Mouse (Mus musculus) liver, embryonic 14.5 days (tissue): ENCODE measurements around the gene Rdh7. TPM values are rescaled to one million over a fixed set of nuclear protein-coding genes. Genes with fewer than 3 reads are reported as not detected.
"Not testable (repeated sequence)": the region's sequence is repeated elsewhere in the genome, so short reads cannot be mapped to it uniquely, and the experiment has no call there.

Experiments used
- ATAC-seq: fragments of 200-750 bp; cut with Nextera tagmentation; 2 replicates; pipeline ENCODE4 v1.8.0; 2017; ENCODE audit warnings: moderate number of reproducible peaks, mild to moderate bottlenecking, moderate library complexity; ENCODE audit not compliant: insufficient read depth
- DNase-seq, 3 experiments: peaks; one replicate each; pipeline ENCODE4 v3.0.0-alpha.2; 2012 to 2013; ENCODE audit warnings: low read depth in 3 of 3, low spot score in 3 of 3
- H3K27ac ChIP-seq: fragments of 300-500 bp; sonication (generic); 2 replicates; pipeline ENCODE4 v1.5.1; 2014; ENCODE audit warnings: moderate library complexity, mild to moderate bottlenecking, control low read depth, inconsistent platforms
- H3K27me3 ChIP-seq: fragments of 300-500 bp; sonication (generic); 2 replicates; pipeline ENCODE4 v1.6.1; 2014; ENCODE audit warnings: mild to moderate bottlenecking, low read length, moderate library complexity; ENCODE audit not compliant: control insufficient read depth, insufficient read depth
- H3K36me3 ChIP-seq: fragments of 300-500 bp; sonication (generic); replicated peaks from 2 replicates; pipeline ENCODE4 v1.6.1; 2014; ENCODE audit warnings: low read depth; ENCODE audit not compliant: control insufficient read depth, insufficient read depth
- H3K4me1 ChIP-seq, 2 experiments: fragments of 200-500 bp in 1 of 2; fragments of 300-500 bp in 1 of 2; sonication (generic) in 1 of 2; replicated peaks; 2 replicates each; pipeline ENCODE4 v1.6.1; 2012 to 2014; ENCODE audit warnings: antibody characterized with exemption in 1 of 2, inconsistent platforms in 1 of 2, low read length in 1 of 2; ENCODE audit not compliant: control insufficient read depth in 2 of 2, insufficient read depth in 2 of 2
- H3K4me2 ChIP-seq: fragments of 300-500 bp; sonication (generic); 2 replicates; pipeline ENCODE4 v1.6.1; 2014; ENCODE audit warnings: low read depth, mild to moderate bottlenecking, control low read depth, moderate library complexity
- H3K4me3 ChIP-seq, 2 experiments: fragments of 200-500 bp in 1 of 2; fragments of 300-500 bp in 1 of 2; sonication (generic) in 1 of 2; 2 replicates each; pipeline ENCODE4 v1.5.1; 2012 to 2014; ENCODE audit warnings: low read depth in 2 of 2, low read length in 2 of 2, mild to moderate bottlenecking in 2 of 2, control low read depth in 1 of 2, inconsistent platforms in 1 of 2, moderate library complexity in 1 of 2; ENCODE audit not compliant: insufficient read depth in 1 of 2
- H3K9ac ChIP-seq: fragments of 300-500 bp; sonication (generic); replicated peaks from 2 replicates; pipeline ENCODE4 v1.6.1; 2014; ENCODE audit warnings: mild to moderate bottlenecking, control low read depth, moderate library complexity
- H3K9me3 ChIP-seq: fragments of 300-500 bp; sonication (generic); 2 replicates; pipeline ENCODE4 v1.6.1; 2016; ENCODE audit warnings: low read length, mixed read lengths; ENCODE audit not compliant: control insufficient read depth
- CTCF ChIP-seq: IDR thresholded peaks from 2 replicates; pipeline ENCODE4 v1.5.1; 2016; ENCODE audit warnings: antibody characterized with exemption, low read depth, control low read depth
- EP300 ChIP-seq: IDR thresholded peaks from 2 replicates; pipeline ENCODE4 v1.6.1; 2016; ENCODE audit warnings: antibody characterized with exemption, low read depth
- WGBS: fragments of 180-500 bp; shearing (Covaris S2); extraction: QIAGEN DNeasy Blood & Tissue Kit; methylation state at CpG from one replicate; pipeline ENCODE4 v1.1.7; 2014; ENCODE audit not compliant: insufficient replicate concordance; 5-methylcytosine and 5-hydroxymethylcytosine counted together
- polyA plus RNA-seq, 2 experiments: library from polyadenylated mRNA; depleted of rRNA in 1 of 2; stranded (reverse) in 1 of 2; unstranded in 1 of 2; fragments of >200 nt; fragmentation: Nextera tagmentation in 1 of 2; extraction: Ambion mirVana in 1 of 2; gene quantifications; 2 replicates each; pipeline versions ENCODE4 v1.2.1 to v1.2.3; 2012 to 2014

The Rdh7 gene
- polyA plus RNA-seq, 2 experiments, result 1.1 to 1.9 TPM

DNA sequence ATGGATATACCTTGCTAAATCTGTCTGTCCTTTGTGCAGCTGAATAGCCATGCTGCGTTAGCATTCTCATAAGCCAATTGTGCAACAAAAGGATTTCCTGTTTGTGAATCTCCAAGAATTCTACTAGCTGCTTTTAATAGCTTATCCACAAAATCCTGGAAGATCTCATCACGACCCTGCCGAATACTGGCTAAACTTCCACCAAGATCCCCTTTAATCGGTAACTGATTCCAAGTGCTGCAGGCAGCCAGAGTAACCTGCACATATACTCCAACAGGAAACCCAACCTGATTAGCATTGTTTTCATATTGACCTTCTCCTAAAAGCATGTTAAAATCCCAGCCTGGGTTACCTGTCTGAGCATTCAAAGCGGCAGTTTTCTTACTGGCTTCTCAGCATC is 53.3 kb downstream of the Rdh7 start:
- ATAC-seq, result no peak
- H3K27ac ChIP-seq, result no peak overlapping the region
- no peaks in the 10 kb centered on the region for H3K4me1 ChIP-seq
- no peak overlapping the region for H3K4me3 ChIP-seq
- TF ChIP-seq EP300, result no peak
- TF ChIP-seq CTCF, result no peak
- H3K9me3 ChIP-seq, result no peaks in the 10 kb centered on the region
- H3K27me3 ChIP-seq, result no peaks in the 10 kb centered on the region
- no peak overlapping the region for H3K4me2 ChIP-seq
- DNase-seq, result no peak
- WGBS, result 62% methylated on average over 5 of the region's 5 CpGs
- H3K9ac ChIP-seq, result no peak overlapping the region
- no peaks in the 10 kb centered on the region for H3K36me3 ChIP-seq

DNA sequence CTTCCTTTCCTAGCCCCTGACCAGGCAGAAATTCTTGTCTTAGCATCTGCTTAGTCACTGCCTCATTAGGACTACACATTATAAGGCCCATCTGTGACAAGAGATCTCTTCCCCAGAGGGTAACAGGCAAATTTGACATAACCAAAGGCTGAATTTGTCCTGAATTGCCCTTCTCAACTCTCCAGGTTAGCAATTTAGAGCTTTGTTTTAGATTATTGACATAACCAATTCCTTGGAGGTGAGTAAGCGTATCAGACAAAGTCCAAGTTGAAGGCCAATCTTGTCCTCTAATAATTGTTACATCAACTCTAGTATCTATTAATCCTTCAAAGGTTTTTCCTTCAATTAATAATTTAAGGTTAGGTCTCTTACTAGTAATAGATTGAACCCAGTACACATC is 54.4 kb downstream of the Rdh7 start:
- H3K4me3 ChIP-seq, H3K27me3 ChIP-seq, ATAC-seq, H3K9ac ChIP-seq, H3K4me1 ChIP-seq, H3K4me2 ChIP-seq, DNase-seq, H3K36me3 ChIP-seq, H3K27ac ChIP-seq, H3K9me3 ChIP-seq: not testable (repeated sequence)
- 79% methylated on average over 1 of the region's 1 CpGs for WGBS

Other genes with a start within 250 kb of the Rdh7 start
- 10.9 TPM in 2 replicates for gene Stat6, start 245.8 kb downstream of the Rdh7 start, polyA plus RNA-seq (2012; rRNA removed)
- 10.2 and 12.4 TPM in 2 replicates for gene Stat6, start 245.8 kb downstream of the Rdh7 start, polyA plus RNA-seq (2014; fragmentation: Nextera tagmentation; extraction: Ambion mirVana)
- 5.0 and 5.5 TPM in 2 replicates for gene Nemp1, start 221.9 kb downstream of the Rdh7 start, polyA plus RNA-seq (2012; rRNA removed)
- gene Nemp1, start 221.9 kb downstream of the Rdh7 start, polyA plus RNA-seq (2014; fragmentation: Nextera tagmentation; extraction: Ambion mirVana), result 5.6 and 5.7 TPM in 2 replicates
- gene Nab2, start 220.2 kb downstream of the Rdh7 start, polyA plus RNA-seq (2012; rRNA removed), result 4.0 and 4.1 TPM in 2 replicates
- gene Nab2, start 220.2 kb downstream of the Rdh7 start, polyA plus RNA-seq (2014; fragmentation: Nextera tagmentation; extraction: Ambion mirVana), result 0.88 and 1.1 TPM in 2 replicates
- gene Myo1a, start 183.6 kb downstream of the Rdh7 start, polyA plus RNA-seq (2012; rRNA removed), result 0.25 and 0.30 TPM in 2 replicates
- 0.06 and 0.19 TPM in 2 replicates for gene Myo1a, start 183.6 kb downstream of the Rdh7 start, polyA plus RNA-seq (2014; fragmentation: Nextera tagmentation; extraction: Ambion mirVana)
- gene Tac2, start 164.3 kb downstream of the Rdh7 start, polyA plus RNA-seq (2012; rRNA removed), result 20.7 and 27.9 TPM in 2 replicates
- 26.8 and 31.3 TPM in 2 replicates for gene Tac2, start 164.3 kb downstream of the Rdh7 start, polyA plus RNA-seq (2014; fragmentation: Nextera tagmentation; extraction: Ambion mirVana)
- gene Zbtb39, start 149.3 kb downstream of the Rdh7 start, polyA plus RNA-seq (2012; rRNA removed), result 1.9 and 2.1 TPM in 2 replicates
- gene Zbtb39, start 149.3 kb downstream of the Rdh7 start, polyA plus RNA-seq (2014; fragmentation: Nextera tagmentation; extraction: Ambion mirVana), result 0.72 and 0.83 TPM in 2 replicates
- gene Gpr182, start 137.1 kb downstream of the Rdh7 start, polyA plus RNA-seq (2012; rRNA removed), result 9.1 and 11.5 TPM in 2 replicates
- 3.7 and 4.3 TPM in 2 replicates for gene Gpr182, start 137.1 kb downstream of the Rdh7 start, polyA plus RNA-seq (2014; fragmentation: Nextera tagmentation; extraction: Ambion mirVana)
- 0.15 and 0.18 TPM in 2 replicates for gene Rdh1, start 129.1 kb downstream of the Rdh7 start, polyA plus RNA-seq (2012; rRNA removed)
- gene Rdh1, start 129.1 kb downstream of the Rdh7 start, polyA plus RNA-seq (2014; fragmentation: Nextera tagmentation; extraction: Ambion mirVana), result 0.09 and 0.17 TPM in 2 replicates
- 0.03 and 0.06 TPM in 2 replicates for gene Rdh16f1, start 129.0 kb downstream of the Rdh7 start, polyA plus RNA-seq (2012; rRNA removed)
- 0.11 TPM in 1 of 2 replicates, not detected in the other for gene Rdh16f1, start 129.0 kb downstream of the Rdh7 start, polyA plus RNA-seq (2014; fragmentation: Nextera tagmentation; extraction: Ambion mirVana)
- gene Rdh9, start 112.4 kb downstream of the Rdh7 start, polyA plus RNA-seq (2012; rRNA removed), result 0.07 TPM in 1 of 2 replicates, not detected in the other
- not detected in 2 replicates for gene Rdh9, start 112.4 kb downstream of the Rdh7 start, polyA plus RNA-seq (2014; fragmentation: Nextera tagmentation; extraction: Ambion mirVana)
- 0.03 TPM in 1 of 2 replicates, not detected in the other for gene Rdh16, start 87.7 kb downstream of the Rdh7 start, polyA plus RNA-seq (2012; rRNA removed)
- not detected in 2 replicates for gene Rdh16, start 87.7 kb downstream of the Rdh7 start, polyA plus RNA-seq (2014; fragmentation: Nextera tagmentation; extraction: Ambion mirVana)
- 0.03 and 0.06 TPM in 2 replicates for gene Rdh19, start 38.9 kb downstream of the Rdh7 start, polyA plus RNA-seq (2012; rRNA removed)
- not detected in 2 replicates for gene Rdh19, start 38.9 kb downstream of the Rdh7 start, polyA plus RNA-seq (2014; fragmentation: Nextera tagmentation; extraction: Ambion mirVana)
- 0.09 and 0.28 TPM in 2 replicates for gene Rdh16f2, start 22.3 kb downstream of the Rdh7 start, polyA plus RNA-seq (2012; rRNA removed)
- gene Rdh16f2, start 22.3 kb downstream of the Rdh7 start, polyA plus RNA-seq (2014; fragmentation: Nextera tagmentation; extraction: Ambion mirVana), result 0.08 and 0.11 TPM in 2 replicates
- gene Sdr9c7, start 9.7 kb upstream of the Rdh7 start, polyA plus RNA-seq (2012; rRNA removed), result not detected in 2 replicates
- not detected in 2 replicates for gene Sdr9c7, start 9.7 kb upstream of the Rdh7 start, polyA plus RNA-seq (2014; fragmentation: Nextera tagmentation; extraction: Ambion mirVana)
- gene Hsd17b6, start 118.8 kb upstream of the Rdh7 start, polyA plus RNA-seq (2012; rRNA removed), result not detected in 2 replicates
- not detected in 2 replicates for gene Hsd17b6, start 118.8 kb upstream of the Rdh7 start, polyA plus RNA-seq (2014; fragmentation: Nextera tagmentation; extraction: Ambion mirVana)
- gene Prim1, start 126.4 kb upstream of the Rdh7 start, polyA plus RNA-seq (2012; rRNA removed), result 26.3 and 42.0 TPM in 2 replicates
- 78.2 and 84.1 TPM in 2 replicates for gene Prim1, start 126.4 kb upstream of the Rdh7 start, polyA plus RNA-seq (2014; fragmentation: Nextera tagmentation; extraction: Ambion mirVana)
- gene Naca, start 146.8 kb upstream of the Rdh7 start, polyA plus RNA-seq (2012; rRNA removed), result 160 and 272 TPM in 2 replicates
- gene Naca, start 146.8 kb upstream of the Rdh7 start, polyA plus RNA-seq (2014; fragmentation: Nextera tagmentation; extraction: Ambion mirVana), result 519 and 530 TPM in 2 replicates
- 20.9 and 40.1 TPM in 2 replicates for gene Ptges3, start 170.1 kb upstream of the Rdh7 start, polyA plus RNA-seq (2012; rRNA removed)
- gene Ptges3, start 170.1 kb upstream of the Rdh7 start, polyA plus RNA-seq (2014; fragmentation: Nextera tagmentation; extraction: Ambion mirVana), result 233 and 244 TPM in 2 replicates
- gene Atp5b, start 194.5 kb upstream of the Rdh7 start, polyA plus RNA-seq (2012; rRNA removed), result 910 and 999 TPM in 2 replicates
- gene Atp5b, start 194.5 kb upstream of the Rdh7 start, polyA plus RNA-seq (2014; fragmentation: Nextera tagmentation; extraction: Ambion mirVana), result 1,823 and 1,877 TPM in 2 replicates
- 9.5 TPM in 2 replicates for gene Baz2a, start 202.8 kb upstream of the Rdh7 start, polyA plus RNA-seq (2012; rRNA removed)
- gene Baz2a, start 202.8 kb upstream of the Rdh7 start, polyA plus RNA-seq (2014; fragmentation: Nextera tagmentation; extraction: Ambion mirVana), result 9.1 and 10.3 TPM in 2 replicates